Mouse (Mus musculus): ENCODE measurements around the gene Actr6.
"Not testable (repeated sequence)": the region's sequence is repeated elsewhere in the genome, so short reads cannot be mapped to it uniquely, and the experiment has no call there.

GRCm38 (mm10) chr10:89696270-89696669 lies 35.8 kb downstream of the Actr6 start:
- not testable (repeated sequence) for TF ChIP-seq POLR2A (IDR thresholded peaks at IDR 0.05; ENCODE audit: extremely low read depth, insufficient read depth, low read length)
- peak; percentile 19; the same call in 1 of the 2 replicates for TF ChIP-seq CTCF (IDR thresholded peaks at IDR 0.05; ENCODE audit: low read depth, low read length)

Data from liver, adult 2 months (tissue).